Mouse (Mus musculus) intestine, postnatal 0 days (tissue): ENCODE data around the gene Tceanc2. TPM values are rescaled to one million over a fixed set of nuclear protein-coding genes. Genes with fewer than 3 reads are reported as not detected.
A peak's percentile ranks its signal among the peaks of the same experiment; 100 is the strongest.

Source experiments
- ATAC-seq: fragments of 200-750 bp; cut with Nextera tagmentation; 2 replicates; pipeline ENCODE4 v1.8.0; 2017; ENCODE audit warnings: mild to moderate bottlenecking, moderate TSS enrichment, moderate library complexity
- H3K27ac ChIP-seq: fragments of 300-500 bp; sonication (generic); 2 replicates; pipeline ENCODE4 v1.5.1; 2014; ENCODE audit warnings: mild to moderate bottlenecking, low read depth, low read length, moderate library complexity
- H3K27me3 ChIP-seq: fragments of 300-500 bp; sonication (generic); replicated peaks from 2 replicates; pipeline ENCODE4 v1.6.1; 2014; ENCODE audit warnings: low read length, mixed read lengths; ENCODE audit not compliant: control insufficient read depth, insufficient read depth
- H3K36me3 ChIP-seq: fragments of 300-500 bp; sonication (generic); 2 replicates; pipeline ENCODE4 v1.6.1; 2014; ENCODE audit warnings: mild to moderate bottlenecking, moderate library complexity; ENCODE audit not compliant: control insufficient read depth, insufficient read depth
- H3K4me1 ChIP-seq: fragments of 300-500 bp; sonication (generic); replicated peaks from 2 replicates; pipeline ENCODE4 v1.6.1; 2014; ENCODE audit warnings: antibody characterized with exemption, low read length, mixed read lengths; ENCODE audit not compliant: control insufficient read depth, insufficient read depth
- H3K4me2 ChIP-seq: fragments of 300-500 bp; sonication (generic); replicated peaks from 2 replicates; pipeline ENCODE4 v1.6.1; 2014; ENCODE audit warnings: low read depth, mild to moderate bottlenecking, moderate library complexity
- H3K4me3 ChIP-seq: fragments of 300-500 bp; sonication (generic); 2 replicates; pipeline ENCODE4 v1.5.1; 2014; ENCODE audit warnings: low read depth, low read length
- H3K9ac ChIP-seq: fragments of 300-500 bp; sonication (generic); 2 replicates; pipeline ENCODE4 v1.6.1; 2014; ENCODE audit warnings: mild to moderate bottlenecking, low read depth, low read length
- H3K9me3 ChIP-seq: fragments of 300-500 bp; sonication (generic); 2 replicates; pipeline ENCODE4 v1.6.1; 2016; ENCODE audit warnings: mixed run types; ENCODE audit not compliant: control insufficient read depth
- CTCF ChIP-seq: sonication (generic); IDR thresholded peaks from 2 replicates; pipeline ENCODE4 v1.5.1; 2016; ENCODE audit warnings: low read depth, mild to moderate bottlenecking, control low read depth, antibody characterized with exemption, moderate library complexity
- WGBS: fragments of 180-500 bp; shearing (Covaris S2); extraction: QIAGEN DNeasy Blood & Tissue Kit; methylation state at CpG from one replicate; pipeline ENCODE4 v1.1.7; 2014; 5-methylcytosine and 5-hydroxymethylcytosine counted together
- polyA plus RNA-seq: library from polyadenylated mRNA; unstranded; fragments of >200 nt; fragmentation: Nextera tagmentation; extraction: Ambion mirVana; gene quantifications from 2 replicates; pipeline ENCODE4 v1.2.1, GENCODE M21; 2015

The Tceanc2 gene
- polyA plus RNA-seq, 1 experiment from 2014 or later: 17.7 TPM

DNA sequence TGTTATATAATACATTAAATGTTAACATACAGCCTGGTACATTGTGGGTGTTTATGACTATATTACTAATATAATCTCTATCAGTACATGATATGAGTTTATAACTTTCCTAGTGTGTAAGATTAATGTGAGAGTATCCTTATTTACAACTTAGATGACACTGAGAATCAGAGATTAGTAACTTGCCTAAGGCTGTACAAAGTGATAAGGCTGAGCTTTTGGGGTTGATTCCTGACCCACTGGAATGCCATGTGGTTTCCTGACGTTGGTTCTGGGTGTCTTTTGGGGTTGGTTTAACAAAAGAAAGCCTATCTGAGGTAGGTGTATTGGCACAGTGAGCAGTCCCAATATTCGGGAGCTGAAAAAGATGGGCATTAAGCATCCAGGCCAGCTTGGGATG lies 3.9 kb upstream of the Tceanc2 start:
- H3K9me3 ChIP-seq: no peaks in the 10 kb centered on the region
- 57% methylated on average over 2 of the region's 2 CpGs for WGBS
- no peak overlapping the region for H3K4me2 ChIP-seq

GRCm38 (mm10) chr4:107181866-107182265 lies 3.0 kb upstream of the Tceanc2 start:
- no peak for ATAC-seq
- Histone ChIP-seq H3K4me1 (peaks cover 11% of the 10 kb centered on the region), H3K4me2 (no peak overlapping the region), H3K9ac (no peak overlapping the region), H3K9me3 (no peaks in the 10 kb centered on the region), H3K27me3 (no peaks in the 10 kb centered on the region), H3K4me3 (no peak overlapping the region), H3K36me3 (peaks cover 7% of the 10 kb centered on the region), H3K27ac (no peak overlapping the region)
- WGBS: 81% methylated on average over 6 of the region's 6 CpGs
- no peak for TF ChIP-seq CTCF

More for the DNA sequence above, 3.9 kb upstream of the Tceanc2 start:
- H3K4me1 ChIP-seq: peaks cover 4% of the 10 kb centered on the region; the same call in 1 of the 2 replicates
- ATAC-seq: no peak
- no peak for TF ChIP-seq CTCF
- H3K36me3 ChIP-seq: peaks cover 15% of the 10 kb centered on the region
- H3K9ac ChIP-seq: no peak overlapping the region
- H3K27me3 ChIP-seq: no peaks in the 10 kb centered on the region
- H3K27ac ChIP-seq: no peak overlapping the region
- no peak overlapping the region for H3K4me3 ChIP-seq

GRCm38 (mm10) chr4:107180746-107181145 lies 1.8 kb upstream of the Tceanc2 start:
- Histone ChIP-seq H3K4me3 (no peak overlapping the region), H3K27me3 (no peaks in the 10 kb centered on the region), H3K36me3 (no peaks in the 10 kb centered on the region), H3K9me3 (no peaks in the 10 kb centered on the region), H3K4me2 (0 out of 2 replicates have a peak overlapping the region, but pooled peaks have one; percentile 1), H3K4me1 (peaks cover 11% of the 10 kb centered on the region), H3K27ac (no peak overlapping the region), H3K9ac (no peak overlapping the region)
- no peak for TF ChIP-seq CTCF
- no peak for ATAC-seq

- peak overlapping the region; percentile 97 for H3K27ac ChIP-seq
- H3K9ac ChIP-seq: peak overlapping the region; percentile 94; the same call in 1 of the 2 replicates
- peaks cover 11% of the 10 kb centered on the region for H3K4me1 ChIP-seq
- peak overlapping the region; percentile 98 for H3K4me3 ChIP-seq
- WGBS: 1% methylated on average over 8 of the region's 8 CpGs
- H3K36me3 ChIP-seq: peaks cover 10% of the 10 kb centered on the region
- no peaks in the 10 kb centered on the region for H3K27me3 ChIP-seq
- no peak for ATAC-seq
- peak overlapping the region; percentile 74 for H3K4me2 ChIP-seq
- H3K9me3 ChIP-seq: no peaks in the 10 kb centered on the region
- no peak for TF ChIP-seq CTCF
Observed at GRCm38 (mm10) chr4:107179561-107179960, 645 bp upstream of the Tceanc2 start.

GRCm38 (mm10) chr4:107178182-107178829 lies 610 bp downstream of the Tceanc2 start, which contains the start of gene Tmem59:
TSS of gene Tmem59 (plus strand) at chr4:107178399.
- no peaks in the 10 kb centered on the region for H3K9me3 ChIP-seq
- peak within 1 kb of the TSS; percentile 97 for H3K27ac ChIP-seq
- H3K9ac ChIP-seq: peak within 1 kb of the TSS; percentile 94
- under 1% methylated on average over 48 of the region's 49 CpGs for WGBS
- H3K36me3 ChIP-seq: peaks cover 11% of the 10 kb centered on the region
- H3K4me2 ChIP-seq: peak within 1 kb of the TSS; percentile 74
- peak within 1 kb of the TSS; percentile 98 for H3K4me3 ChIP-seq
- no peak for TF ChIP-seq CTCF
- peaks cover 11% of the 10 kb centered on the region for H3K4me1 ChIP-seq
- peak; percentile 94 for ATAC-seq
- no peaks in the 10 kb centered on the region for H3K27me3 ChIP-seq

DNA sequence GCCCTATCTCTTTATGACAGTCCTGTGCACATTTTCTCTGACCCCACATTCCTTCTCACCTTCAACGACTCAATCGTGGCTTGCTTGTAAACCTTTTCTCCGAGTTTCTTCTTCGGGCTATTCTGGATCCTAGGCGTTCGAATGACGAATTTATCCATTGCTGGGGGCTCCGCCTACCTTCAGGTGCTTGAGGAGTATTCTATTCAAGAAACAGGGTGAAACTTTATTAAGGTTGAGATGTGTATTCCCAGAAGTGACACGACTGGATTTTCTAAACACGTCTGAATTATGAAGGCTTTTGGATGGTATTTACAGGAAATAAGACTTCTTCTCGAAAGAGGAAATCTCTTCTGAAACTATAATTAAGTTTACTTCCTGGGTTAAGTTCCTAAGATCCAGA lies 1.4 kb downstream of the Tceanc2 start:
- H3K9me3 ChIP-seq: no peaks in the 10 kb centered on the region
- peak overlapping the region; percentile 94 for H3K9ac ChIP-seq
- ATAC-seq: no peak
- WGBS: 17% methylated on average over 11 of the region's 11 CpGs
- H3K4me1 ChIP-seq: peaks cover 7% of the 10 kb centered on the region
- peaks cover 11% of the 10 kb centered on the region for H3K36me3 ChIP-seq
- no peaks in the 10 kb centered on the region for H3K27me3 ChIP-seq
- peak overlapping the region; percentile 98 for H3K4me3 ChIP-seq
- H3K4me2 ChIP-seq: peak overlapping the region; percentile 74
- peak overlapping the region; percentile 97 for H3K27ac ChIP-seq
- TF ChIP-seq CTCF: no peak

- Histone ChIP-seq H3K27ac (no peak overlapping the region), H3K9ac (no peak overlapping the region), H3K27me3 (no peaks in the 10 kb centered on the region), H3K36me3 (peaks cover 3% of the 10 kb centered on the region), H3K9me3 (no peaks in the 10 kb centered on the region), H3K4me3 (no peak overlapping the region), H3K4me1 (no peaks in the 10 kb centered on the region), H3K4me2 (no peak overlapping the region)
- no peak for ATAC-seq
- TF ChIP-seq CTCF: no peak
- WGBS: 85% methylated on average over 5 of the region's 5 CpGs
Observed at GRCm38 (mm10) chr4:107167798-107168197, 11.1 kb downstream of the Tceanc2 start.
